Mouse (Mus musculus) erythroid progenitor cell, adult 5-6 weeks (primary cell): ENCODE data around the gene Gm49661. TPM values are rescaled to one million over a fixed set of nuclear protein-coding genes. Genes with fewer than 3 reads are reported as not detected.

Source experiments
- ATAC-seq: replicated peaks from 2 replicates; pipeline ENCODE4 v1.8.0; 2016; ENCODE audit warnings: moderate number of reproducible peaks, mild to moderate bottlenecking, moderate TSS enrichment, inconsistent platforms; ENCODE audit not compliant: poor library complexity, low FRiP score, severe bottlenecking
- total RNA-seq, 2 experiments: library from RNA; stranded (forward) in 1 of 2; stranded (reverse) in 1 of 2; fragments of 150-400 nt in 1 of 2; fragments of 186-747, 209-891 nt in 1 of 2; gene quantifications; 2 replicates each; pipeline versions ENCODE4 v1.2.3 to v1.2.4; 2015 to 2017; ENCODE audit warnings: low replicate concordance in 2 of 2

The Gm49661 gene
- total RNA-seq, 2 experiments from 2014 or later, result not detected

- ATAC-seq, result no peak
These were observed 15.9 kb upstream of the Gm49661 start for GRCm38 (mm10) chr8:84985049-84985683.

- ATAC-seq, result no peak
These were observed 15.2 kb upstream of the Gm49661 start for GRCm38 (mm10) chr8:84984294-84985048.

- ATAC-seq, result no peak
These were observed 13.3 kb upstream of the Gm49661 start for GRCm38 (mm10) chr8:84982499-84983011.

- ATAC-seq, result no peak
These were observed 12.6 kb upstream of the Gm49661 start for GRCm38 (mm10) chr8:84981644-84982498.

GRCm38 (mm10) chr8:84980622-84981358 is 11.6 kb upstream of the Gm49661 start:
- ATAC-seq, result no peak

GRCm38 (mm10) chr8:84979599-84980421 is 10.6 kb upstream of the Gm49661 start:
- peak; percentile 59 for ATAC-seq

GRCm38 (mm10) chr8:84978248-84978940 is 9.2 kb upstream of the Gm49661 start, which contains the start of gene Junb:
TSS of gene Junb (minus strand) at chr8:84978718.
- no peak for ATAC-seq

- ATAC-seq, result no peak
These were observed 8.4 kb upstream of the Gm49661 start for GRCm38 (mm10) chr8:84977435-84978247.

- no peak for ATAC-seq
These were observed 7.7 kb upstream of the Gm49661 start for GRCm38 (mm10) chr8:84976763-84977434.

GRCm38 (mm10) chr8:84976031-84976762 is 7.0 kb upstream of the Gm49661 start:
- peak; percentile 67 for ATAC-seq

GRCm38 (mm10) chr8:84975434-84975833 is 6.2 kb upstream of the Gm49661 start:
- no peak for ATAC-seq

- no peak for ATAC-seq
These were observed 5.4 kb upstream of the Gm49661 start for GRCm38 (mm10) chr8:84974543-84975142.

- ATAC-seq, result no peak
These were observed 4.7 kb upstream of the Gm49661 start for GRCm38 (mm10) chr8:84973803-84974542.

- no peak for ATAC-seq
These were observed 3.8 kb upstream of the Gm49661 start for GRCm38 (mm10) chr8:84973079-84973478.

- ATAC-seq, result peak; percentile 65
These were observed 1.7 kb upstream of the Gm49661 start for GRCm38 (mm10) chr8:84970913-84971312.
